Mouse (Mus musculus) bone marrow macrophage, adult 2 months (primary cell): ENCODE data around the gene Tmem170b.

Experiments
- CTCF ChIP-seq: IDR thresholded peaks from 2 replicates; pipeline ENCODE4 v1.5.1; 2012; ENCODE audit warnings: low read depth, mild to moderate bottlenecking, low read length, moderate library complexity
- POLR2A ChIP-seq: IDR thresholded peaks from 2 replicates; pipeline ENCODE4 v1.6.1; 2012; ENCODE audit warnings: mild to moderate bottlenecking, low read depth, low read length, borderline replicate concordance

- TF ChIP-seq POLR2A (no peak), CTCF (no peak)
Measured at GRCm38 (mm10) chr13:41689598-41690045, 83.9 kb downstream of the Tmem170b start.
